Mouse (Mus musculus): ENCODE data around the gene Zap70. TPM values are rescaled to one million over a fixed set of nuclear protein-coding genes. Genes with fewer than 3 reads are reported as not detected.

The Zap70 gene
- 1 to 10 TPM; 2.2 to 4.7 TPM for total RNA-seq (2023)

DNA sequence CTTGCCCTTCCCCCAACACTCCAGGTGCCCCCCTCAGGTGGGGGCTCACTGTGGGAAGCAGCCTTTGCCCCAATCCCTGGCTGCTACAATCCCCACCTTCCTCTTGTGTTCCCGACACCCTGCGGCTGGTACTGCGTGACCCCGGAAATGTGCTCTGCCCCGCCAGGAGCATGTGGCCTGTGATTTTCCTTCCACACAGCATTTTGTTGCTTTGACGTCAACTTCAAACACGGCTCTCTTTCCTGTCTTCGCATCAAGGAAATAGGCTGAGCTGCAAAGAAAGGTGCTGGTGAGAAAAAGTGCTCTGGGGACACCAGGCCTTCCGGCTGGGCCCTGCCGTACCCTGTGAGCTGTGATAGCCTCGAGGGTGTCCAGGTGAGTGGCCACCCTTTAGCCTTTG is at the start of gene Zap70:
Zap70 (plus strand) TSS at position 231 of the 400 bp plus-strand sequence.

DNA sequence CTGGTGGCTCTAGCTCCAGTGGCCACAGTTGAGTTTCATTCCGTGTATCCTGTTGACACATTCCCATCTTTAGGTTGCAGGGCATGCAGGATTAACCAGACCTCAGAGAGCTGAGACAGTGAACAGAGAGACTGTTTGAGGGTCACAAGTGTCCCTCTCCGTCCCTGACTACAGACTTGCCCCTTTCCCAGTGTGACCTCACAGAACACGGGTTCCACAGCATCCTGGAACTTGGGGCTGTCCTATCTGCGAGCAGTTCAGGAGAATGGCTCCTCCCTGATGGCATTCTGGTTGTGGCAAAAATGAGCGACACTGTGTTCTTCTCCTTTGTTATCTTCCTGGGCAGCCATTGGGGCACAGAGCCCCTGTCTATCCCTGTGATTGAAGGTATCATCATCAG is 47.3 kb upstream of the Zap70 start, which contains the start of gene Actr1b:
Actr1b (minus strand) TSS at position 112 of the 400 bp plus-strand sequence.

Other genes starting within 250 kb of the Zap70 start
- gene Cnnm3, start 249.9 kb upstream of the Zap70 start, total RNA-seq (2023) = 10 to 100 TPM; 35.2 to 38.8 TPM
- 10 to 100 TPM; 28.6 to 29.7 TPM for gene Ankrd23, start 224.9 kb upstream of the Zap70 start, total RNA-seq (2023)
- not detected for gene Gm42417, start 222.4 kb upstream of the Zap70 start, total RNA-seq (2023)
- 10 to 100 TPM; 14.1 to 22.9 TPM for gene Ankrd39, start 214.4 kb upstream of the Zap70 start, total RNA-seq (2023)
- gene Sema4c, start 203.4 kb upstream of the Zap70 start, total RNA-seq (2023) = not detected
- not detected for gene Fam178b, start 78.6 kb upstream of the Zap70 start, total RNA-seq (2023)
- 100 to 1,000 TPM; 206 to 224 TPM for gene Cox5b, start 70.3 kb upstream of the Zap70 start, total RNA-seq (2023)
- 1 to 10 TPM in 1 of 2 experiments, under 1 TPM in 1; 0.81 to 2.0 TPM for gene 4933424G06Rik, start 51.6 kb upstream of the Zap70 start, total RNA-seq (2023)
- gene Actr1b, start 47.4 kb upstream of the Zap70 start, total RNA-seq (2023) = 10 to 100 TPM; 83.0 to 99.2 TPM
- 100 to 1,000 TPM in 1 of 2 experiments, 10 to 100 TPM in 1; 94.8 to 102 TPM for gene Tmem131, start 181.9 kb downstream of the Zap70 start, total RNA-seq (2023)

Data from B cell, adult 67 days (primary cell).